Mouse (Mus musculus): ENCODE measurements around the gene Csrnp3.

GRCm38 (mm10) chr2:65848706-65849105, 3.1 kb downstream of the Csrnp3 start:
- TF ChIP-seq CTCF (IDR thresholded peaks at IDR 0.05; ENCODE audit: borderline replicate concordance, insufficient read depth, low read length) (no peak), POLR2A (IDR thresholded peaks at IDR 0.05; ENCODE audit: low read depth, low read length) (no peak)
